Mouse (Mus musculus) cerebellum, adult 18-20 months (tissue): Measurements from ENCODE around the gene Rabl2.
A peak's percentile ranks its signal among the peaks of the same experiment; 100 is the strongest.

Experiments used
- DNase-seq, 2 experiments: peaks; one replicate each; pipeline ENCODE4 v3.0.0; 2021

Gene Rabl2

DNA sequence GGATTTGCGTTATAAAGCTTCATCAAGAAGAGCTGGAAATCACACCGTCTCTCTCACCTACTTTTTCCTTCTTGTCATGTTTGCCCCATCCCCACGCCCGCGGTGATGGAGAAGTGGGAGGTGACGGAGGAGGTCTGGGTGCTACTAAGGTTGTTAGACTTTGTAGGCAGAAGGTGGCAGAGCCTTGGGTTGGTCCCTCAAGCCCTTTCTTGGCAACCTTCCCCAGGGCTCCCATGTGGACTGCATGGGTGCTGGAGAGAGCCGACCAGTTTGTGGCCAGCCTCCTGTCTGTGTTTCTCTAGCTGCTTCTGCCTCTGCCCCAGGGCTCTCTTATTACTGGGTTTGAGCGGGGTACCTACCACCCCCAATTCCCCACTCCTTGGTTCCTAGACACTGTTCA is 41.2 kb downstream of the Rabl2 start:
- peak in 1 of 2 experiments; percentile 49 for DNase-seq

DNA sequence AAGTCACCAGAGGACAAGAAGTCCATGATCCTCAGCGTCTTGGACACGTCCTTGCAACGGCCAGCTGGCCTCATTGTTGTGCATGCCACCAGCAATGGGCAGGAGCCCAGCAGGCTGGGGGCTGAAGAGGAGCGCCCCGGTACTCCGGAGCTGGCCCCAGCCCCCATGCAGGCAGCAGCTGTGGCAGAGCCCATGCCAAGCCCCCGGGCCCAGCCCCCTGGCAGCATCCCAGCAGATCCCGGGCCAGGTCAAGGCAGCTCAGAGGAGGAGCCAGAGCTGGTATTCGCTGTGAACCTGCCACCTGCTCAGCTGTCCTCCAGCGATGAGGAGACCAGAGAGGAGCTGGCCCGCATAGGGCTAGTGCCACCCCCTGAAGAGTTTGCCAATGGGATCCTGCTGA is 42.9 kb downstream of the Rabl2 start:
- DNase-seq = peak; percentile 87 to 93

DNA sequence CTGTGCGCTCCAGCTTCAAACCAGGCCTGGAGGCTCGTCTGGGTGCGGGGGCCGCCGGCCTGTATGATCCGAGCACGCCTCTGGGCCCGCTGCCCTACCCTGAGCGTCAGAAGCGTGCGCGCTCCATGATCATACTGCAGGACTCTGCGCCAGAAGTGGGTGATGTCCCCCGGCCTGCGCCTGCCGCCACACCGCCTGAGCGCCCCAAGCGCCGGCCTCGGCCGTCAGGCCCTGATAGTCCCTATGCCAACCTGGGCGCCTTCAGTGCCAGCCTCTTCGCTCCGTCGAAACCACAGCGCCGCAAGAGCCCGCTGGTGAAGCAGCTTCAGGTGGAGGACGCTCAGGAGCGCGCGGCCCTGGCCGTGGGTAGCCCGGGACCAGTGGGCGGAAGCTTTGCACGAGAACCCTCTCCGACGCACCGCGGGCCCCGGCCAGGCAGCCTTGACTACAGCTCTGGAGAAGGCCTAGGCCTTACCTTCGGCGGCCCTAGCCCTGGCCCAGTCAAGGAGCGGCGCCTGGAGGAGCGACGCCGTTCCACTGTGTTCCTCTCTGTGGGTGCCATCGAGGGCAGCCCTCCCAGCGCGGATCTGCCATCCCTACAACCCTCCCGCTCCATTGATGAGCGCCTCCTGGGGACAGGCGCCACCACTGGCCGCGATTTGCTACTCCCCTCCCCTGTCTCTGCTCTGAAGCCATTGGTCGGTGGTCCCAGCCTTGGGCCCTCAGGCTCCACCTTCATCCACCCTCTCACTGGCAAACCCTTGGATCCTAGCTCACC is 43.7 kb downstream of the Rabl2 start:
- peak in 1 of 2 experiments; percentile 70 for DNase-seq

DNA sequence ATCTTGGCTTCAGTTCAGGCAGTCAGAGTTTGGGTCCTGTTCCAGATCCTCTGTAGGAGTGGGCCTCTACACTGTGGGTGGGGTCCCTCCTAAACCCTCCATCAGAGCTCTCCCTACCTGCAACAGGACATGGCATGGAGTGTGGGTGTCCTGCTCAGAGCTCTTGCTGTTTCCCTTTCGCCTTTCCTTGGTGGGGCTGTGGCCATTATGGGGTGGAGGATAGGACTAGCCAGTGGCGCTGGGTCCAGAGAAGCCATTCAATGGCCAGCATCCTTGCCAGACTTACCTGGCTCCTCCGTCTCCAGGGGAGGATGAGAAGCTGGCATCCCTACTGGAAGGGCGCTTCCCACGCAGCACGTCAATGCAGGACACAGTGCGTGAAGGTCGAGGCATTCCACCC is 44.4 kb downstream of the Rabl2 start:
- DNase-seq = no peak

DNA sequence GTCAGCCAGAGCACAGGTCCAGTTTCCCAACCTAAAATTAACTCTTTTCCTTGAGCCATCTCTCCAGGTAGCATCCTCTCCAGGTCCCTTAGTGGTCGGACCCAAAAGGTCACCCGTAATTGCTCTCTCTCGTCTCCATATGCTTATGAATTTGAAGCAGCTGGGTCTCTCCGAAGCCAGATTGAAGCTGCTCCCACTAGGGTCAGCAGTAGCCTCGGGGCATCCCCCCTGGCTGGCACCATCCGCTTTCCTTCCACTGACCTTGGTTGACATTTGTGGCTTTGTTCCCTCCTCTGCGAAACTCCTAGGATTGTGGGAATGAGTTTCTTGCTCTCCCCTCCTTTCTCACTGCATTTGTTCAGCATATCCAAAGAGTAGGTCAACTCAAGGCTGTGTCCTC is 47.6 kb downstream of the Rabl2 start:
- DNase-seq = peak; percentile 57 to 65

DNA sequence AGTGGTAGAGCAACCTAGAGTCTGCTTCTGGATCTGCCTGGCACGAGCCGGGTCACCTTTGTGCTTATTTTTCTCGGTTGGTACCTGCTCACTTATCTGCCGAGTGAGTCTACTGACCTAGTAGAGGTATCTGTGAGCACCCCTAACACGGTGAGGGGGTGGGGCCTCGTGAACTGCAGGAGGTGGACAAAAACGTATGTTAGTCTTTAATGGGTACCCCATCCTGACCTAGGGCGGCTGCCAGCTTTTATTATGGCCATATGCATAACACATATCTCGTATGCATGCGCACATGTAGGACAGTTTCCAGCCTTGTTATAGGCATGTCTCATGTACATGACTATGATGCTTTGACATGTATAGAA is 57.9 kb downstream of the Rabl2 start:
- peak; percentile 30 to 54 for DNase-seq

DNA sequence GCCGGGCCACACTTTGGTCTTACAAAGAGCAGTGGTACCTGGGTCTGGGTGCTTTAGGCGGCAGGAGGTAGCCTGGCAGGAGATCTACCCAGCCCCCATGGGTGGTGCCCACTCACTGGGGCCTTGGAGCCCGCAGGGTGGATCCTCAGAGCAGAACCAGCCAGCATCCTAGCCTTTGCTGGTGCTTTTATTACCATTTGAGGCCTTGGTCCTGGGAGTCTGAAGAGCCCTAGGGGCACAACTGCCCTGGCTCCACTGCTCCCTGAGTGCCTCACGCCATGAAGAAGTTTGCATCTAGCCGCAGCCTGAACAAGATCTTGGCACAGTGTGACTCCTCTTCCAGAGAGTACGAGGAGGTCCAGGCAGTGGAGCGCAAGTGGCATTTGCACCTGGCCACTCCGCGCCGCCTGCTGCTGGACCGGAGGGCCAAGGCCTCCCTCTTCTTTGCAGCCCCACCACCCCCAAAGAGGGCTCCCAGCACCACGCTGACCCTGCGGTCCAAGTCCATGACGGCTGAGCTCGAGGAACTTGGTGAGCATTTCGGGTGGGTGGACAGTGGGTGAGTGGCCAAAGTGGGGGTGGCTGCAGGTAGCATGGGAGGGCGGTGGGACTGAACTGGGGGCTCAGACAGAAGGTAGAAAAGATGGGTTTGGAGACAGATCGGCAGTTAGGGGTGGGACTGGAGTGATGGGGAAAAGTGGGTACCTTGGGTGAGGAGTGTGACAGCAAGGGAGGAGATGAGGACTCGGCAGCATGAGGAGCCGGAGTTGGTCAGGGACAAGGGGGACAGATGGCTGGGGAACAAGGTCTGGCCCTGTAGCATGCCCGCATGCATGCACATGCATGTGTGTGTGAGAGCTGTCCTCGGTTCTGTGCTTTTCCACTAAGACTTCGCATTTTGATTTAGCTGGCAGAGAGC is 58.5 kb downstream of the Rabl2 start:
- peak; percentile 44 to 59 for DNase-seq
